Mouse (Mus musculus) embryonic fibroblast, embryonic 13.5 days (primary cell): Measurements from ENCODE around the gene Ovol2.

Source experiments
- CTCF ChIP-seq: IDR thresholded peaks from 2 replicates; pipeline ENCODE4 v1.5.1; 2011; ENCODE audit warnings: mild to moderate bottlenecking, control low read depth, low read length, moderate library complexity, borderline replicate concordance; ENCODE audit not compliant: insufficient read depth
- POLR2A ChIP-seq: IDR thresholded peaks from 2 replicates; pipeline ENCODE4 v1.6.1; 2011; ENCODE audit warnings: low read depth, mild to moderate bottlenecking, control low read depth, low read length, moderate library complexity

DNA sequence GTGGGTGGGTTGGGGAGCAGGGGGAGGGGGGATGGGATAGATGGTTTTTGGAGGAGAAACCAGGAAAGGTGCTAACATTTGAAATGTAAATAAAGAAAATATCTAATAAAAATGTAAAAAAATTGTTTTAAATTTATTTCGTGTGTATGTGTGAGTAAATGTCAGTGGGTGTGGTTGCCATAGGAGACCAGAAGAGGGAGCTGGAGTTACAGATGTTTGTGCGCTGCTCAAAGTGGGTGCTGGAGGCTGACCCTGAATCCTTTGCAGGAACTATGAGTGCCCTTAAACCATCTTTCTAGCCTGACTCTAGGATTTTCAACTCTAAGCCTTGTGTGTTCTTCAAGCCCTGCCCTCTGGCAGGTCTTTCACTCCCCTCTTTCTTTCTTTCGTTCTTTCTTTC, 16.6 kb upstream of the Ovol2 start:
- TF ChIP-seq POLR2A = no peak
- TF ChIP-seq CTCF = no peak
